Mouse (Mus musculus) urinary bladder, postnatal 10 days (tissue): Measurements from ENCODE around the gene Pigh.

ENCODE experiments used
- DNase-seq: peaks from one replicate; pipeline ENCODE4 v3.0.0; 2022; ENCODE audit warnings: low spot score

Gene Pigh

DNA sequence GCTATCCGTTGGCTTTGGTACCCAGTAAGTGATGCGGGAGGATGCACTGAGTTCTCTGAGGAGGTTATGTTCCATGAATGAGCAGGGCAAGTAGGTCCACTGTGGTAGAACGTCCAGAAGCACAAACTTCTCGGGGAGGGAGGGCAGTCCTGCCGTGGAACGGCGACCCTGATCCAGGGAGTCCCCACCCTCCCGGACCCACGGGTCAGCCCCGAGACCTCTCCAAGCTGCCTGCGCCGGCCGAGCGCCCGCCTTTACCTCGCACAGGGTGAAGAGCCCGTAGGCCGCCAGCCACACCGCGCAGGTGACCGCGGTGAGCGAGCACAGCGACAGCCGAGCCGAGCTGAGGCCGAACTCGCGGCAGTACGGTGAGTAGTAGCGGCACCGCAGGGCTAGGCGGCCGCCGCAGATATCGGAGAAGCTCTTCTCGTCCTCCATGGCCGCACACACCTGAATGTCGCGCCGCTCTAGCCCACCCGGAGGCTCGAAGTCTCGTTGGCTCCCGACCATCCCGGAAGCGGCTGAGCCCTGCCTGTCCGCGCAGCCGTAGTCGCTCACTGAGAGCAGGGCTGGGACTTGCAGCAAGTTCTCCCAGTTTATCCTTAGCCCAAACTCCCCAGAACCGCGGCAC lies at the start of gene Pigh:
Gene Pigh, minus strand, starts transcription at position 470 of the 631 bp plus-strand sequence.
- DNase-seq: peak; percentile 49

DNA sequence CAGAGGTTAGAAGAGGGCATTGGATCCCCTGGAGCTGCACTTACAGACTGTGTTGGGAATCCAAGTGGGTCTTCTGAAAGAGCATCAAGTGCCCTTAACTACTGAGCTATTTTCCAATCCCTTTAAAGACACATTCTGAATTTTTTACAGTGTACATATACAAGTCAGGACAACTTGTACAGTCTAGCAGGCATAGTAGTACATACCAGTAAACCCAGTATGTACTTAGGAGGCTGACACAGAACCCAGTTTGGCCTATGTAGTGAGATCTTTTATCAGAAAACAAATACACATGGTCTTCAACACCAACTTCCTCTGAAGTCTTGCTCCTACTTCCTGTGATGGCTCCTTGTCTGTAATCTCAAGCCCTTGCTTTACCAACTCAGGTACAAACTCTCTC lies 49.5 kb upstream of the Pigh start:
- DNase-seq: no peak

- DNase-seq: no peak
Measured at GRCm38 (mm10) chr12:79136949-79137348, 47.5 kb upstream of the Pigh start.

- no peak for DNase-seq
Measured at GRCm38 (mm10) chr12:79135105-79135504, 45.7 kb upstream of the Pigh start.

GRCm38 (mm10) chr12:79134676-79135075 lies 45.2 kb upstream of the Pigh start:
- DNase-seq: no peak

- DNase-seq: no peak
Measured at GRCm38 (mm10) chr12:79131706-79132460, 42.4 kb upstream of the Pigh start.

DNA sequence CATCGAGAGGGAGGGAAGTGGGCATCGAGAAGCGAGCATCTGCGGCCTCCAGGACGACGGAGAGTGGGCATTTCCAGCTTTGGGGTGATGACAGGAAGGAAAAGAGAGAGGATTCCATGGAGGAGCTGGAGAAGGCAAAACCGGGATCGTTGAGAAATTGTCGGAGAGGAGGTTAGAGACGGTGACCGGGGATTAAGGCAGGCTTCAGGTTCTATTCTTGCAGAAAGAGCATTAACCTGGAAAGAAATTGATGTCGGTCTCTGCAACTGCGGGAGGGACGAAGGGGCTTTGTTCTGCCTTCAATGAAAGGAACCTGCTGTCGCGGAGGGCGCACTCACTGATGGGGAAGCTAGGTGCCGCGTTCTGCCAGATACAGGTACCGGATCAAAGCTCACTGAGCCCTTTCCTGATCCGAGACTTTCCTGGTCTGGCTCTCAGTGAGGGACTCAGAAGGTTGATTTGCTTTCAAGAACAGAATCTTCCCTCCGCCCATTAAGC lies 41.8 kb upstream of the Pigh start:
- DNase-seq: no peak

GRCm38 (mm10) chr12:79130299-79131177 lies 41.1 kb upstream of the Pigh start, which contains the start of gene Arg2:
TSS of gene Arg2 (plus strand) at chr12:79130777.
- DNase-seq: peak; percentile 33

DNA sequence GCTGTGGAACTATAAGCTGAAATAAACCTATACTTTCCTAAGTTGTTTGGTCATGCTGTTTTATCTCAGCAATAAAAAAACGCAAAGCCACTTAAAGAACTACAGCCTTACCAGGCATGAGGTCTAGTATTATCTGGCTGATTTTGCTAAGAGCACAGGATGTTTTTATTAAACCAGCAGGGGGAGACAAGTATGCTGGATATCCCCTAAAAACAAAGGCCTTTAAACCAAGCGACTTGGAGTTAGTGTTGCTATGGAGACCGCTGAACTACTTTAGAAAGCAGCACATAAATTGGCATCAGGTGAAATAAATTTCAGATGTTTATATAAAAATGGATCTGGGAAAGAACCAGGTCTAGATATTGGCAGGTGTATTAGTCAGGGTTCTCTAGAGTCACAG lies 33.4 kb upstream of the Pigh start:
- DNase-seq: no peak

DNA sequence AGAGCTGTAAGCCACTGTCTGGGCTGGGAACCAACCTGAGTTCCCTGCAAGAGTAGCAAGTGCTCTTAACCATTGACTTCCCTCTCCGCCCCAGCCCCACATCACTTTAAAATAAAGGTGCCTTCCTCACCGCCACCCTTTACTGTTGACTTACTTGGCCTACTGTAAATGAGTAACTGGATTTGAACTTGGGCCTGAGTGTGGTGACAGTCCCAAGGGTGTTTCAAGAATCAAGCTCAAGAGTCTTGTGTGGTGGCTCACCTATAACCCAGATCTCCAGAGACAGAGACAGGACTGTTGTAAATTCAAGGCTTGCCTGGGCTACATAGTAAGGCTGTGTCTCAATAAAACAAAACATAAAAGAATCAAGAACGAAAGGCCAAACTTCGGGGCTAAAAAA lies 29.5 kb upstream of the Pigh start:
- DNase-seq: no peak

- no peak for DNase-seq
Measured at GRCm38 (mm10) chr12:79105312-79105711, 15.9 kb upstream of the Pigh start.

DNA sequence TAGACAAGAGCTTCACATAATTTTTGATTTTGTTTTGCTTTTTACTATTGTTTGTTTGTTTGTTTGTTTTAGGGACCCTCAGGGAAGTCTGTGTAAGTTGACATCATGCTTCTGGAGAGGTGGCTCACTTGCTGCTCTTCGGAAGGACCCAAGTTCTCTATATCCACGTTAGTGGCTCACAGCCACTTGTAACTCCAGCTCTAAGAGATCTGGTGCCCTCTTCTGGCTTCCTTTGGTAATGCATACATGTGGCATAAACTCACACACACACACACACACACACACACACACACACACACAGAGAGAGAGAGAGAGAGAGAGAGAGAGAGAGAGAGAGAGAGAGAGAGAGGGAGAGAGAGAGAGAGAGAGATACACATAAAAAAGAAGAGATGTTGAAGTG lies 15.1 kb upstream of the Pigh start:
- no peak for DNase-seq

DNA sequence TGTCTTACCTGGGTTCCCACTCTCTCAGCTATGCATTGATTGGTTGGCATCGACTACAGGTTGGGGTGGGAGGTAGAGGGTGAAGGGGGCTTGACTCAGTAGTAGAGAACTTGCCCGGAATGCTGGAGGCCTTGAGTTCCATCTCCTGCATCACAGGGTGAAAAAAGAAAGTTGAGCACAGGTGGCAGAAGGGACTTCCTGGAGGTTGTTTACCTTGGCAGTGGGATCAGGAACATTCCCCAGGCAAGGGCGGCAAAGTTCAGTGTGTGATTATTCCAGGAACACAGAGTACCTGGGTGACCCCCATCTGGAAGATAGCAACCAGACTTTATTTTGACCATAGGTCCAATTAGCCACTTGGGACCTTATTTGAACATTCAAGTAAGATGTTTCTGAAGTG lies 14.3 kb upstream of the Pigh start:
- DNase-seq: no peak

- no peak for DNase-seq
Measured at GRCm38 (mm10) chr12:79097106-79097752, 7.8 kb upstream of the Pigh start.

DNA sequence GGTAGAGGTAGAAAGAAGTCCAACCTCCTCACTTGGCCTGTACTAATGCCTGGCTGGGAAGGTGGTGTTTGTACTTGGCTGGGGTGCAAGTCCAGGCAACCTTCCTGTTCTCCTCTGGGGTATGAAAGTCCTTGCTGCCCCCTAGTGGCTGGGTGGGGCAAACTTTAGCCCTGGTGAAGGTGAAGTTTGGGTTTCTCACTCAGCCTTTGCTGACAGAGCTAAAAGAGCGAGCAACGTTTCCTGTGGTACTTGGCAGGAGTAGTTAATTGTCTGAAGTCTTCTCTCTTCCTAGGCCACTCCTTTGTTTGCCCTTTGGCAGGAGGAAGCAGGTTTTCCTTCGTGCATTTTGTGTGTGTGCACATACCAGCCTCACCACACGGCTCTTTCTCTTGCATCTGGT lies 3.1 kb upstream of the Pigh start:
- no peak for DNase-seq

- DNase-seq: no peak
Measured at GRCm38 (mm10) chr12:79073362-79073761, 16.1 kb downstream of the Pigh start.

- DNase-seq: no peak
Measured at GRCm38 (mm10) chr12:79072576-79072975, 16.9 kb downstream of the Pigh start.

DNA sequence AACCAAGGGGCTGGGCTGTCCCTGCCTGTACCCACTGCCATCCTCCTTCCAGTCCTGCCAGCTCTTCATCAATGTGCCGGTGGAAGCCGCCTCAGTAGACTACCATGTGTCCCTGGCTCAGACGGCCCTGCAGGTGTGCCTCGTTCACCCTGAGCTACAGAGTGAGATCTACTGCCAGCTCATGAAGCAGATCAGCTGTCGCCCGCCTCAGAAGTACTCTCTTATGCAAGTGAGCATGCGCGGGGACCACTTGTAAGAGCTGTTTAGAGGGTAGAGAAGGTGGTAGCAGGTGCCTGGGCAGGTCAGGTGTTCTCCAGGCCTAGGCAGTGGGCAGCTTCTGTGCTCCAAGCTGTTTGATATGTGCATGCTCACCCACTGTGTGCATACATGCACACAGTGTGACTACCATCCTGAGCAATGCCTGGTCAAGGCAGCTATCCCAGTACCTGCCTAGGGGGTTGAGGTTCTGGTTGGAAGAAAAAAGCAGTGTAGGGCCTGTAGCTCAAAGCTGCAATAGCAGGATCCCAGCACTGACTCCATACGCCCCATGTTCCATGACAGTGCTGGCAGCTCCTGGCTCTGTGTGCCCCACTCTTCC lies 18.6 kb downstream of the Pigh start:
- DNase-seq: no peak

- no peak for DNase-seq
Measured at GRCm38 (mm10) chr12:79069916-79070315, 19.5 kb downstream of the Pigh start.

DNA sequence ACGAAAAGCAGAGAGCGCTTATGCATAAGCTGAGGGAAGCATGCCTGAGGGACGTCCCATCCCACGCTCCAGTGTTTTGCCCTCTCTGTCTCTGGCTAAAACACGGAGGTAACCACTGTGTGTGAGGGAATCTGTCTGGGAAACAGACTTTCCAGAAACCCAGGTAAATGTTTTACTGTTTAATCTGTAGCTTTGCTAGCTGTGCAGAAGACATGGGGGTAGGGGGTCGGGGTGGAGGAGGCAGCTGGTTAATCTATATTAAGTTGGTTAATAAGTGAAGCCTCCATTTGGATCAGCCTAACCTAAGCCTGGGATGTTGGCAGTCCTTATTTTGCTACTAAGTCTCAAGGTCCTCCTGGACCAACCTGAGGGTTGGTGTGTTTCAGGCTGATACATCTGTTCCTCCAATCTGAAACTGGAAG lies 20.3 kb downstream of the Pigh start:
- no peak for DNase-seq

- no peak for DNase-seq
Measured at GRCm38 (mm10) chr12:79068306-79068705, 21.1 kb downstream of the Pigh start.

DNA sequence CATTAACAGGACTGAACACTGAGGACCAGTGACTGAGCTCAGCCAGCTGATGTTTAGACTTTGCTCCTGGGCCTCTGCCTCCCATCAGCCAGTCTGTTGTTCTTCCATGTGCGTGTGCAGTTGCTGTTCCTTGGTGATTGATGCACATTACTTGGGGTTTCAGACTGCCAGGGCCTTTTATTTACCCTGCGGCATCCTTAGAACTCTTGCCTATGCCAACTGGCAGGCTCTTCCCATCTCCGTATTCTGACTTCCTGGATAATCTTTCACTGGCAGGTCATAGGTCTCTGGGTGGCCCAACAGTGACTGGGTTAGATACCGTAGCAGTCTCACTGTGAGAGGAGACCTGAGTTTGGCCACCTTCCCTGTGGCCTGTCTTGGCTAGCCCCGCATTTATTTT lies 21.9 kb downstream of the Pigh start:
- DNase-seq: no peak
